Mouse (Mus musculus): ENCODE measurements at regions not wholly inside any gene's neighbourhood (a gene's known extent, or its start where the extent isn't known, plus 50 kb on each side); places are given as distances from the start of the nearest gene placed in this dataset.

DNA sequence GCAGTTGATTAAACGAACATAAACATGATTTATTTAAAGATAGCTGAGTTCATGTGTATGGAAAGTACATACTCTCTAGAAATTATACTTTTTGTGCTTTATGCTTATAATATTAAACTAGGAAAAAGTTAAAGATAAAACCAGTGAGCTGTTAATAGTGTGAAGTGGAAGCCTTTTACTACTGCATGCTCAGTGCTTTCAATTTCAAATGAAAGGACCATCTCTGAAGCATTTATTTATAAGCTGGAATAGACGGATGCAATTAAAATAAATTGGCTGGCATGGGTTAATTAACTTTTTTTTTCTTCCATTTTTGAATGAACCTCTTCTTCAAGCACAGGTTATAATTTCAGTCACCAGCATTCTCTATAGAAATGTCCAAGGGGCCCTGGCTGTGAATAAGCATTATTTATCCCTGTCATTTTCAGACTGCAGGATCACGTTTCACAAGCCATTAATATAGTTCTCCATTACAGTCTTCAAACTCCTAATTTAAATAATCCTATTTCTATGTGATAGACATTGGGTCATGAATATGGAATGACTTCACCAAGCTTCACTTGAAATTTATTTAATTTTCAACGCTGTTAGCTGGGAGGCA, 396.8 kb upstream of the Cdh18 start:
- TF ChIP-seq GATA1 (IDR thresholded peaks at IDR 0.05; ENCODE audit: borderline replicate concordance, low read length) = no peak
- TF ChIP-seq FLI1 (IDR thresholded peaks at IDR 0.05; ENCODE audit: low read length) = no peak

Data from megakaryocyte, embryonic 14.5 days (primary cell).